Mouse (Mus musculus) frontal cortex, adult 2 months (tissue): ENCODE measurements around the gene Cers4. TPM values are rescaled to one million over a fixed set of nuclear protein-coding genes. Genes with fewer than 3 reads are reported as not detected.

ENCODE experiments used
- DNase-seq, 2 experiments: peaks; one replicate each; pipeline ENCODE4 v3.0.0; 2022; ENCODE audit warnings: low spot score in 1 of 2; ENCODE audit errors: extremely low spot score in 1 of 2
- polyA plus RNA-seq: library from polyadenylated mRNA; depleted of rRNA; stranded (reverse); fragments of >200 nt; gene quantifications from 2 replicates; pipeline ENCODE4 v1.2.3, GENCODE M21; 2012; rRNA removed

The Cers4 gene
- polyA plus RNA-seq = 46.7 and 54.5 TPM in 2 replicates

GRCm38 (mm10) chr8:4492851-4493685 lies at the start of gene Cers4:
Gene Cers4 (plus strand): TSS chr8:4493026.
- DNase-seq = peak; percentile 61 to 83

DNA sequence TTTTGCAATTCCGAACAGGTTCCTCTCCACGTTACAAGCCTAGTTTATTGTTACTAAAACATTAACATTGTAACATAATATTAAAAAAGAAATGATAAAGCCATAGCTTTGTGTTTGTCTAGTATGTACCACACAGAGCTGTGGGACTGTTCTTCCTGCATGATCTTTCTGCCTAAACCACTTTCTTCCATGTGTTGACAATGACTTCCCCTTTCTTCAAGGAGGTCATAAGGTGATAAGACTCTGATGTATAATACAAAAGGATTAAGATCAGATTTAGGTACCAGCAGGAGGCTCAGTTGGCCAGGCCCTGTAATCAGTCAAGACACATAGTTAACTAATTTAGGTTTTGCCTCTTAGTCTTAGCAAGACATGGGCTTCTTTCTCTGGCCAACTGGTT lies 34.7 kb upstream of the Cers4 start:
- DNase-seq = no peak

GRCm38 (mm10) chr8:4463061-4463460 lies 29.8 kb upstream of the Cers4 start:
- DNase-seq = no peak

GRCm38 (mm10) chr8:4474419-4475187 lies 18.2 kb upstream of the Cers4 start:
- DNase-seq = no peak

GRCm38 (mm10) chr8:4481154-4481553 lies 11.7 kb upstream of the Cers4 start:
- DNase-seq = no peak

GRCm38 (mm10) chr8:4481586-4481985 lies 11.2 kb upstream of the Cers4 start:
- no peak for DNase-seq

DNA sequence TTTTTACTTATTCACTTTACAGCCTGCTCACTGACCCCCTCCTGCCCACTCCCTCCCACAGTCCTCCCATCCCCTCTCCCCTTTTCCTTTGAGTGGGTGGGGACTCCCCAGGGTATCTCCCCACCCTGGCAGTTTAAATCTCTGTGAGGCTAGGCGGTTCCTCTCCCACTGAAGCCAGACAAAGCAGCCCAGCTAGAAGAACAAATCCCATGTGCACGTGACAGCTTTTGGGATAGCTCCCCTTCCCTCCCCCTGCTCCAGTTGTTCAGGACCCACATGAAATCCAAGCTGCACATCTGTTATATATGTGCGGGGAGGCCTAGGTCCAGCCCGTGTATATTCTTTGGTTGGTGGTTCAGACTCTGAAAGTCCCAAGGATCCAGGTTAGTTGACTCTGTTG lies 10.3 kb upstream of the Cers4 start:
- no peak for DNase-seq

- no peak for DNase-seq
These were observed 9.5 kb upstream of the Cers4 start for GRCm38 (mm10) chr8:4483330-4483729.

DNA sequence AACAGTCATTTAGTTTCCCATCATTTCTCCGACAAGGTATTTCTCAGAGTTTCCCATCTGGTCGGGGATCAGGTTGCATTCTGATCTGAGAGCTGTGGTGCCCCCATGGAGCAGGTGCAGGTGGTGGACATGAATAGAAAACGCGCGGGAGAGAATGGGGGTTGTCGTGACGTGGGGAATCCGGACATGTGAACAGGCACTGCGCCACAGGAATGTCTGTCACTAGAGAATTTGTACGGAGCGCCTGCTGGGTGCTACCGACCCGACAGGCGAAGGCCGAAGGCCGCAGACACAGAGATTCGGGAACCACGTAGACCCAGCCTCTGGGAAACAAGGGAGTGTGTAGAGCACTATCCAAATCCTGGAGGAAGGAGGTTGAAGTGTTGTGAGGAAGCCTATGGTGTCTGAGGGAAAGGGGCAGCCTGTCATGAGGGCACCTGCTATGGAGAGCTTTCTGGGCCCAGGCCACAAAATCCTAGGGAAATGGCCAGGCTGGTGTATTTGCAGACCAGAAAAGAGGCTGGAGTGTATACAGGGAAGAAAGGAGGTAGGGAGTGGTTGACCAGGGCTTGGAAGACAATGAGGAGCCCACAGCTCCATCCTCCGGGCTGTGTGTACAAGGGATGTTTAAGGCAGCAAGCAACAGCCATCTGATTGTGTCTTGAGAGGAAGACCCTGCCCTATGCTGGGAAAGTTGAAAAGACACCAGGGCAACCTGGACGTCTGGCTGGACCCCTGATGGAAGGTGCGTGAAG lies 1.0 kb downstream of the Cers4 start:
- DNase-seq = peak; percentile 56 to 79

DNA sequence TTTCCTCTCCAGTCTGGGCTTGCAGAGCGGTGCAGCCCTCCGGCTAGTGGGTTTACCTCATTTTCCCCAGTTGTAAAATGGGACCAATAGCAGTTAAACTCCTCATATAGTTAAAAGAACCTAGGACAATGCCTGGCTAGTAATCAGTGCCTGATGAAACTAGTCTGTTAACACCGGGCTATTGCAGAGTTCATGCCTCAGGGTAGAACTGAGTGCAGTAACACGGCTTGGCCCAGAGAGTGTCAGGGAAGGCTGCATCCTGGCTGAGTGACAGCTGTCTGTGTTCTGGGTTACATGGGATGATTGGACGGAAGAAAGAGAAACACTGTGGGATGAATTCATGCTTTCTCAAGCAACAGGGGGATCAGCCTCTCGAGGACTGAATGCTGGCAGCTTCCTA lies 3.1 kb downstream of the Cers4 start:
- DNase-seq = no peak

DNA sequence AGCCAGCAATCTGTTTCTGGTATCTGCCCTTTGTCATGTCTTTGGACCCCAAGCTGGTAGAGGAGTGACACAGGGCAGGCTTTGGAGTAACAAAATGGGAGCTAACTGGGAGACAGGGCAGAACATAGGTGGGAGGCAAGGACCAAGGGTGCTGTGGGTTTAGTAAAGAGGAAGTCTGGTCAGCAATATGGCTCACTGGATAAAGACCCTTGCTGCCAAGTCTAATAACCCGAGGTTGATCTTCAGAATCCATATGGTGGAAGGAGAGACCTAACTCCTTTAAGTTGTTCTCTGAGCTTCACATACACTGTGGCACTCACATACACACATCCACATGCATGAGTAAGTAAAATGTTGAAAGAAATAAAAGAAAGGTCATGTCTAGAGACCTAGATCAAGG lies 4.8 kb downstream of the Cers4 start:
- DNase-seq = no peak

GRCm38 (mm10) chr8:4505364-4505763 lies 12.5 kb downstream of the Cers4 start:
- no peak for DNase-seq

GRCm38 (mm10) chr8:4507527-4507926 lies 14.7 kb downstream of the Cers4 start:
- DNase-seq = no peak

DNA sequence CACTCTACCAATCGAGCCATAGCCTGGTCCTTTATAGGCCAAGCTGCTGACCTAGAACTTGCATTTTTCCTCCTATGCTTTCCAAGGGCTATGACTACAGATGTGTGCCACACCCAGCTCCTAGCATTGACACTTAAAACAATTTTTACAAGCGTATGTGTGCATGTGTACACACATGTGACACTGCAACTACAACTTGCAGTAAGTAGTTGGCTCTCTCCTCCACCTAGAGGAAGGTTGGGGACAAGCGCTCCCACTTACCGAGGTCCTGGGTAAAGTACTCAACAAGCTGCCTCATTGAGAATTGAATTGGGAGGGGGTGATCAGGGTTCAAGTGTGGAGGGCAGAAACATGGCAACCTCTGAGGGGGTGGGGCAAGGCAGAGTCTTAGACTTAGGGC lies 18.0 kb downstream of the Cers4 start:
- no peak for DNase-seq

- no peak for DNase-seq
These were observed 18.7 kb downstream of the Cers4 start for GRCm38 (mm10) chr8:4511429-4512115.

- no peak for DNase-seq
These were observed 19.3 kb downstream of the Cers4 start for GRCm38 (mm10) chr8:4512116-4512495.

DNA sequence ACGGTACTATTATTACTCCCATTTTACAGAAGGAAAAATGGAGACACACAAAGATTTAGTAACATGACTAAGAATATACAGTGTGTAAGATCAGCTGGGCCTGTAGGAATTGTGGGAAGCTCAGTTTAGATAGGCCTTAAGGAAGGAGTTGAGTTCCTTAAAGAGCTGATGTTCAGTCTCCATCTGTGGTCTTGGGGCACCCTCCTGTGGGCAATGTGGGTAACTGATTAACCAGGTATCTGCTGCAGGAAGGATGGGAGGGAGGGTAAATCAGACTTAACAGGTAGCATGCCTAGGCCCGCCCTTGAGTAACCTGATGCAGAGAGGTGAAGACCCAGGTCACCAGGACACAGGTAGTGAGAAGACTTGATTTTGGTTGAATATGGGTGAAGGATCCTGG lies 23.3 kb downstream of the Cers4 start:
- peak in 1 of 2 experiments; percentile 63 for DNase-seq

GRCm38 (mm10) chr8:4521472-4521871 lies 28.6 kb downstream of the Cers4 start:
- no peak for DNase-seq

- DNase-seq = no peak
These were observed 30.7 kb downstream of the Cers4 start for GRCm38 (mm10) chr8:4523525-4523924.
